Mouse (Mus musculus): ENCODE data around the gene St3gal4. TPM values are rescaled to one million over a fixed set of nuclear protein-coding genes. Genes with fewer than 3 reads are reported as not detected.
A peak's percentile ranks its signal among the peaks of the same experiment; 100 is the strongest.

The St3gal4 gene
- polyA plus RNA-seq, 1 experiment from 2014 or later, result 20.0 TPM

GRCm38 (mm10) chr9:35024591-35025496, 94.2 kb downstream of the St3gal4 start:
- Histone ChIP-seq H3K4me2 (replicated peaks; ENCODE audit: low read depth, low read length) (peak overlapping the region; percentile 65), H3K36me3 (ENCODE audit: insufficient read depth, low read length) (no peaks in the 10 kb centered on the region), H3K4me1 (ENCODE audit: insufficient read depth, low read length) (peaks cover 21% of the 10 kb centered on the region), H3K4me3 (ENCODE audit: low read length) (peak overlapping the region; percentile 42), H3K9ac (replicated peaks; ENCODE audit: low read length) (peak overlapping the region; percentile 57), H3K9me3 (ENCODE audit: low read length) (no peaks in the 10 kb centered on the region), H3K27ac (ENCODE audit: low read length) (no peak overlapping the region), H3K27me3 (ENCODE audit: insufficient read depth, low read length) (no peaks in the 10 kb centered on the region; the same call in 1 of the 2 replicates)
- 6% methylated on average over 25 of the region's 25 CpGs for WGBS
- ATAC-seq (ENCODE audit: low FRiP score, low TSS enrichment), result peak; percentile 34; the same call in 1 of the 2 replicates

DNA sequence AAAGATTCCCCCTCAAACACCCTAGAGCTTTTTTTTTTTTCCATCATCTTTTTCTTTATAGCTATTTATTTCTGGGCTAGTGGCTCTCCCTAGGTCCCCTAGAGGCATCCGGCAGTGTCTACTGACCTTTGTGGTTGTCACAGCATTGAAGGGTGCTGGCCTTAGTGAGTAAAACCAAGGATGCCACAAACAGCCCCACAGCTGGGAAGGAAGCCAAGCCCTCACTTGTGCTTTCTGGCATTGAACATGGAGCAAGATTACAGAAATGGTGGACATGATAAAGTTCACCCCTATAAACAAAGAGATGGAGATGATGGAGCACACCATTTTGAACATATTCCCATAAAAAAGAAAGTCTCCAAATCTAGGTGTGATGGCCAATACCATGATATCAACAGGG, 97.3 kb downstream of the St3gal4 start:
- Histone ChIP-seq H3K4me1 (ENCODE audit: insufficient read depth, low read length) (peaks cover 23% of the 10 kb centered on the region), H3K4me3 (ENCODE audit: low read length) (no peak overlapping the region), H3K27ac (ENCODE audit: low read length) (no peak overlapping the region), H3K4me2 (replicated peaks; ENCODE audit: low read depth, low read length) (no peak overlapping the region), H3K9me3 (ENCODE audit: low read length) (no peaks in the 10 kb centered on the region), H3K27me3 (ENCODE audit: insufficient read depth, low read length) (peaks cover 7% of the 10 kb centered on the region; the same call in 1 of the 2 replicates), H3K9ac (replicated peaks; ENCODE audit: low read length) (no peak overlapping the region), H3K36me3 (ENCODE audit: insufficient read depth, low read length) (no peaks in the 10 kb centered on the region)
- 84% methylated on average over 1 of the region's 1 CpGs for WGBS
- ATAC-seq (ENCODE audit: low FRiP score, low TSS enrichment), result no peak

DNA sequence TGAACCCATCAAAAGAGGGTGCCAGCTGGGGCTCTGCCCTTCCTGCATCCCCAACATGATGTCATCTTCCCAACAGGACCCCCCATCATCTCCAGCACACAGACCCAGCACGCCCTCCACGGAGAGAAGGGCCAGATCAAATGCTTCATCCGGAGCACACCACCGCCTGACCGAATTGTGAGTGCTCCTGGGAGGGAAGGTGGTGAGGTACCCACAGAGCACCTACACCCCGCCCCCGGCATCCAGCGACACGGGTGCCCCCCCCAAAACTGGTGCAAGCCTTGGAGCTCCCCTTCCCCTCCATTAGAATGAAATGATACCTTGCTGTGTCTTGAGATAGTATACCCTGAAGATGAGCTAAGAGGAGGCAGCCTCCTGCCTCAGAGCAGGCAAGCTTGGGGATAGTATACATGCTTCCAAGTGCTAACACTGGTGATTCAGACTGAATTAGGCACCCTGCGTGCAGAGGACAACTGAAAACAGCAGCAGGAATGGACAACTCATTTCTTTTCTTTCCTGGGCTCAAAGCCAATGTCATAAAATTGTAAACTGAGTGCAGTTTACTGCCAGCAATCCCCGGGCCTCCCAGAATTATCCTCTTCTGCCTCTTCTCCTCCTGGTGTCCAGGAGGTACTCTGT, 98.9 kb downstream of the St3gal4 start:
- peaks cover 7% of the 10 kb centered on the region; the same call in 1 of the 2 replicates for H3K27me3 ChIP-seq (ENCODE audit: insufficient read depth, low read length)
- H3K4me3 ChIP-seq (ENCODE audit: low read length), result no peak overlapping the region
- 51% methylated on average over 11 of the region's 11 CpGs for WGBS
- no peak overlapping the region for H3K9ac ChIP-seq (replicated peaks; ENCODE audit: low read length)
- H3K4me1 ChIP-seq (ENCODE audit: insufficient read depth, low read length), result peaks cover 14% of the 10 kb centered on the region
- no peaks in the 10 kb centered on the region for H3K36me3 ChIP-seq (ENCODE audit: insufficient read depth, low read length)
- ATAC-seq (ENCODE audit: low FRiP score, low TSS enrichment), result no peak
- no peaks in the 10 kb centered on the region for H3K9me3 ChIP-seq (ENCODE audit: low read length)
- no peak overlapping the region for H3K27ac ChIP-seq (ENCODE audit: low read length)
- H3K4me2 ChIP-seq (replicated peaks; ENCODE audit: low read depth, low read length), result no peak overlapping the region

DNA sequence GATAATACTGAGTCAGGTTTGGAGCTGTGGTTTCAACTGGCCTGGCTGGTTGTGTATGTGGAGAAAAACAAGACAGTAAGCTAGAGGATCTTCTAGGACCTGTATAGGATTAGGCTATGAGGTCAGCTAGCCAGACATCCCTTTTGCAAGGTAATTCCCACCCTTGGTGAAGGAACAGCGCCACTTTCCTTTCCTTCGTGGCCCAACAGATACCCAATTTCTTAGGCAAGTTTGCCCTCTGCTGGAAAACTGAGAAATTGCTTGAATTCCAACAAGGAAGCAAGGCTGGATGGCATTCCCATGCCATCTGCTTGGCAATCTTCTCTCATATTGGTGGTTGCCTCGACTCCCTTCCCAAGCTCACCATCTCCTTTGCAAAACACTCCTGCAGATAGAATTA, 99.7 kb downstream of the St3gal4 start:
- WGBS, result 7% methylated on average over 3 of the region's 3 CpGs
- Histone ChIP-seq H3K4me1 (ENCODE audit: insufficient read depth, low read length) (0 out of 2 replicates have a peak, but pooled peaks cover 6% of the 10 kb centered on the region), H3K4me3 (ENCODE audit: low read length) (no peak overlapping the region), H3K4me2 (replicated peaks; ENCODE audit: low read depth, low read length) (no peak overlapping the region), H3K27me3 (ENCODE audit: insufficient read depth, low read length) (peaks cover 7% of the 10 kb centered on the region; the same call in 1 of the 2 replicates), H3K27ac (ENCODE audit: low read length) (no peak overlapping the region), H3K9me3 (ENCODE audit: low read length) (no peaks in the 10 kb centered on the region), H3K9ac (replicated peaks; ENCODE audit: low read length) (no peak overlapping the region), H3K36me3 (ENCODE audit: insufficient read depth, low read length) (no peaks in the 10 kb centered on the region)
- peak; percentile 56; the same call in 1 of the 2 replicates for ATAC-seq (ENCODE audit: low FRiP score, low TSS enrichment)

DNA sequence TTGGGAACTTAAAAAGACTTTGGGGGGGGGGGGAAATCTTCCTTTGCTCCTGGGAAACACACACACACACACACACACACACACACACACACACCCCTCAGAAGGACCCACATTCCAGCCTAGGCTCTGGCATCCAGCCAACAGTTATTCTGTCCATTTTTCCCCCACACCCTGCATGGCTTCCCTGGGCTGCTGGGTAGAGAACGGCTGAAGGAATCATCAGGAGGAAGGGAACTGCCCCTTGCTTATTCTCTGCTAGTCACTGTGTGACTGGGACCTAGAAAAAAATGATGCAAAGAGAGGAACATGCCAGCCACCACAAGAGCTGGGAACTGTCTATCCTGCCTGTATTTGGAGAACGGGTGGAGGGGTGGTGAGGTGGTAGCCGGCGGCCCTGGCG, 101.0 kb downstream of the St3gal4 start:
- H3K4me2 ChIP-seq (replicated peaks; ENCODE audit: low read depth, low read length), result no peak overlapping the region
- ATAC-seq (ENCODE audit: low FRiP score, low TSS enrichment), result no peak
- H3K9ac ChIP-seq (replicated peaks; ENCODE audit: low read length), result no peak overlapping the region
- 23% methylated on average over 5 of the region's 5 CpGs for WGBS
- peaks cover 7% of the 10 kb centered on the region; the same call in 1 of the 2 replicates for H3K27me3 ChIP-seq (ENCODE audit: insufficient read depth, low read length)
- H3K36me3 ChIP-seq (ENCODE audit: insufficient read depth, low read length), result no peaks in the 10 kb centered on the region
- H3K27ac ChIP-seq (ENCODE audit: low read length), result no peak overlapping the region
- H3K4me1 ChIP-seq (ENCODE audit: insufficient read depth, low read length), result 0 out of 2 replicates have a peak, but pooled peaks cover 6% of the 10 kb centered on the region
- no peaks in the 10 kb centered on the region for H3K9me3 ChIP-seq (ENCODE audit: low read length)
- H3K4me3 ChIP-seq (ENCODE audit: low read length), result no peak overlapping the region

GRCm38 (mm10) chr9:35017563-35017962, 101.5 kb downstream of the St3gal4 start:
- Histone ChIP-seq H3K9me3 (ENCODE audit: low read length) (no peaks in the 10 kb centered on the region), H3K27ac (ENCODE audit: low read length) (no peak overlapping the region), H3K4me1 (ENCODE audit: insufficient read depth, low read length) (0 out of 2 replicates have a peak, but pooled peaks cover 6% of the 10 kb centered on the region), H3K9ac (replicated peaks; ENCODE audit: low read length) (no peak overlapping the region), H3K4me2 (replicated peaks; ENCODE audit: low read depth, low read length) (peak overlapping the region; percentile 34), H3K27me3 (ENCODE audit: insufficient read depth, low read length) (peaks cover 7% of the 10 kb centered on the region; the same call in 1 of the 2 replicates), H3K4me3 (ENCODE audit: low read length) (no peak overlapping the region), H3K36me3 (ENCODE audit: insufficient read depth, low read length) (no peaks in the 10 kb centered on the region)
- WGBS, result 18% methylated on average over 13 of the region's 13 CpGs
- no peak for ATAC-seq (ENCODE audit: low FRiP score, low TSS enrichment)

GRCm38 (mm10) chr9:35016762-35017161, 102.3 kb downstream of the St3gal4 start:
- Histone ChIP-seq H3K27me3 (ENCODE audit: insufficient read depth, low read length) (peaks cover 7% of the 10 kb centered on the region; the same call in 1 of the 2 replicates), H3K4me1 (ENCODE audit: insufficient read depth, low read length) (0 out of 2 replicates have a peak, but pooled peaks cover 6% of the 10 kb centered on the region), H3K27ac (ENCODE audit: low read length) (no peak overlapping the region), H3K9me3 (ENCODE audit: low read length) (no peaks in the 10 kb centered on the region), H3K36me3 (ENCODE audit: insufficient read depth, low read length) (no peaks in the 10 kb centered on the region), H3K4me3 (ENCODE audit: low read length) (no peak overlapping the region), H3K9ac (replicated peaks; ENCODE audit: low read length) (no peak overlapping the region), H3K4me2 (replicated peaks; ENCODE audit: low read depth, low read length) (no peak overlapping the region)
- ATAC-seq (ENCODE audit: low FRiP score, low TSS enrichment), result peak; percentile 9; the same call in 1 of the 2 replicates
- WGBS, result 56% methylated on average over 4 of the region's 4 CpGs

GRCm38 (mm10) chr9:35007697-35008341, 111.2 kb downstream of the St3gal4 start:
- no peaks in the 10 kb centered on the region for H3K27me3 ChIP-seq (ENCODE audit: insufficient read depth, low read length)
- WGBS, result 77% methylated on average over 14 of the region's 14 CpGs
- no peak overlapping the region for H3K9ac ChIP-seq (replicated peaks; ENCODE audit: low read length)
- no peak overlapping the region for H3K27ac ChIP-seq (ENCODE audit: low read length)
- H3K4me1 ChIP-seq (ENCODE audit: insufficient read depth, low read length), result no peaks in the 10 kb centered on the region
- ATAC-seq (ENCODE audit: low FRiP score, low TSS enrichment), result no peak
- H3K4me2 ChIP-seq (replicated peaks; ENCODE audit: low read depth, low read length), result no peak overlapping the region
- no peak overlapping the region for H3K4me3 ChIP-seq (ENCODE audit: low read length)
- no peaks in the 10 kb centered on the region for H3K36me3 ChIP-seq (ENCODE audit: insufficient read depth, low read length)
- no peaks in the 10 kb centered on the region for H3K9me3 ChIP-seq (ENCODE audit: low read length)

- no peaks in the 10 kb centered on the region for H3K9me3 ChIP-seq (ENCODE audit: low read length)
- H3K9ac ChIP-seq (replicated peaks; ENCODE audit: low read length), result no peak overlapping the region
- no peak overlapping the region for H3K27ac ChIP-seq (ENCODE audit: low read length)
- H3K4me3 ChIP-seq (ENCODE audit: low read length), result no peak overlapping the region
- ATAC-seq (ENCODE audit: low FRiP score, low TSS enrichment), result no peak
- no peak overlapping the region for H3K4me2 ChIP-seq (replicated peaks; ENCODE audit: low read depth, low read length)
- H3K36me3 ChIP-seq (ENCODE audit: insufficient read depth, low read length), result no peaks in the 10 kb centered on the region
- no peaks in the 10 kb centered on the region for H3K4me1 ChIP-seq (ENCODE audit: insufficient read depth, low read length)
- H3K27me3 ChIP-seq (ENCODE audit: insufficient read depth, low read length), result no peaks in the 10 kb centered on the region
- WGBS, result 39% methylated on average over 4 of the region's 4 CpGs
These were observed 115.0 kb downstream of the St3gal4 start for GRCm38 (mm10) chr9:35004113-35004512.

Data from kidney, embryonic 16.5 days (tissue).